Mouse (Mus musculus): ENCODE results near the gene Fap.

GRCm38 (mm10) chr2:62585769-62586168 lies 11.9 kb upstream of the Fap start:
- no peak for TF ChIP-seq CTCF (IDR thresholded peaks at IDR 0.05; ENCODE audit: borderline replicate concordance, insufficient read depth, low read length)
- TF ChIP-seq POLR2A (IDR thresholded peaks at IDR 0.05; ENCODE audit: low read depth, low read length), result no peak
